Mouse (Mus musculus): ENCODE measurements around the gene Edrf1. TPM values are rescaled to one million over a fixed set of nuclear protein-coding genes. Genes with fewer than 3 reads are reported as not detected.

The Edrf1 gene
- total RNA-seq (2021): 10 to 100 TPM; 12.1 to 14.0 TPM
- long read RNA-seq, experiment 1, full-length matches to known transcripts: 1 of 3 reads
- long read RNA-seq, experiment 1, partial matches to known transcripts: 0 of 3 reads
- long read RNA-seq, experiment 1, other reads (novel, unspliced or antisense): 2 of 3 reads
- long read RNA-seq, experiment 2, full-length matches to known transcripts: 1 of 1 reads
- long read RNA-seq, experiment 2, partial matches to known transcripts: 0 of 1 reads
- long read RNA-seq, experiment 2, other reads (novel, unspliced or antisense): 0 of 1 reads

- DNase-seq: peak; percentile 98 to 99
Measured at GRCm38 (mm10) chr7:133637361-133638305, at the start of gene Edrf1. Edrf1 (plus strand) TSS chr7:133637543.

- no peak for DNase-seq
Measured at GRCm38 (mm10) chr7:133591750-133592149, 45.6 kb upstream of the Edrf1 start.

DNA sequence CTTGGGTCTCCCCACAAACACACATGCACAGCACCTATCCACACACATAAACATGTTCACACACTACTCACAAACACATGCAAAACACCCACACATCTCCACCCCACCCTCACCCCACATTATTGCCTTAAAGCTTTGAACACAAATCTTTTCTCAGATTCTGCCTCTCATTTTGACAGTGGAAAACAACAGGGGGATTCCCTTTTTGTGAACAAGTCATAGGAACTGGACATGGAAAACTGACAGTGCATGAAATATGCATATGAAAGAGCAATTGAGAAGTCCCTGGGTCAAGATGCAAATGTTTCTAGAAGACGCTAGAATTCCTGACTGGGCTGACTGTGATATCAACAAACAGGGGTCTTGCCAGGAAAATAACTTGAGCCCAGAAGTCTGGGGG lies 36.8 kb upstream of the Edrf1 start:
- no peak for DNase-seq

- DNase-seq: no peak
Measured at GRCm38 (mm10) chr7:133602058-133602457, 35.3 kb upstream of the Edrf1 start, which contains the start of gene Tex36. Tex36 (minus strand) TSS chr7:133602158.

- no peak for DNase-seq
Measured at GRCm38 (mm10) chr7:133603156-133603555, 34.2 kb upstream of the Edrf1 start.

DNA sequence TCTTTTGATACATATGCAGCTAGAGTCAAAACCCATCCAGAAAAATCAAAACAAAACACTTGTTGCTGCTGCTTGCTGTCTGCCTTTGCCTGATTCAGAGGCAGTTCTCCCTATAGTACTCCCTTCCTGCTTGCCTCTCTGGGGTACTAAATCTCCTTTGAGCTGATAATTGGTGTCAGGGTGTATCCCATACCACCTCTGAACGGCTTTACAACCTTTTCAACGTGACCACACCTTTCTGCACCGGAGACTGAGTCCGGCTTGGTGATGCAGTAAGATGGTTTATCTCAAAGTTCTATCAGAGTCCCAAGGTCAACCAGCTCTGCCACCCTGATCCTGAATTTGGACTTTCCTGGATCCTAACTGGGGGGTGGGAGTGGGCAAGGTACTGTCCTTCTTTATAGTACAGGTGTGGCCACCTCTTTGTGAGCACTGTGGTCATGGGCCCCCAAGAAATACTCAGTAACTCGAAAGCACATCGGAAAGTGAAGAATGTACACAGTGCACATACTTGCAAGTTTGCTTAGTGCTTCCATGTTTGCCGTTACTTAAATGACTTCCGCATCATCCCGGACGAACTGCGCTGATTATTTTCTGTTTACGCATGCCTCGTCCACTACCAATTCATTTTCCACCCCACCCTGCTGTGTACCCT lies 32.8 kb upstream of the Edrf1 start:
- no peak for DNase-seq

DNA sequence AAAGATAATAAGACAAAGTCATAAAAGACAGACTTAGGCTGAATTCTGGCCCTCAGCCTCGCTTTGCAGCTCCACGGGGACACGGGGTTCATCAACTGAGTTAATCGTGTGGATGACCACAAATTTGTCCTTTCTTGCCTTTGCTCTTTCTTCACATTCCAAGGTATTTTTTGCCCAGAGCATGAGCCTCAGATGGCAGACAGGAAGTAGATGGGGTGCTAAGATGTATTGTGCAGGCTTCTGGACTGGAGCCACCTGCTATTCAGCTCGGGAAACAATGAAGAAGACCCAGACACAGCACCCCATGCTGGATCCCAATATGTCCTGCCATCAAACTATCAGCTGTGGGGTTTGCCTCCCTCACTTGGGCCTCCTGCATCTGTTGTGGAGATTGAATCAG lies 30.0 kb upstream of the Edrf1 start:
- no peak for DNase-seq

- no peak for DNase-seq
Measured at GRCm38 (mm10) chr7:133607883-133608575, 29.3 kb upstream of the Edrf1 start.

DNA sequence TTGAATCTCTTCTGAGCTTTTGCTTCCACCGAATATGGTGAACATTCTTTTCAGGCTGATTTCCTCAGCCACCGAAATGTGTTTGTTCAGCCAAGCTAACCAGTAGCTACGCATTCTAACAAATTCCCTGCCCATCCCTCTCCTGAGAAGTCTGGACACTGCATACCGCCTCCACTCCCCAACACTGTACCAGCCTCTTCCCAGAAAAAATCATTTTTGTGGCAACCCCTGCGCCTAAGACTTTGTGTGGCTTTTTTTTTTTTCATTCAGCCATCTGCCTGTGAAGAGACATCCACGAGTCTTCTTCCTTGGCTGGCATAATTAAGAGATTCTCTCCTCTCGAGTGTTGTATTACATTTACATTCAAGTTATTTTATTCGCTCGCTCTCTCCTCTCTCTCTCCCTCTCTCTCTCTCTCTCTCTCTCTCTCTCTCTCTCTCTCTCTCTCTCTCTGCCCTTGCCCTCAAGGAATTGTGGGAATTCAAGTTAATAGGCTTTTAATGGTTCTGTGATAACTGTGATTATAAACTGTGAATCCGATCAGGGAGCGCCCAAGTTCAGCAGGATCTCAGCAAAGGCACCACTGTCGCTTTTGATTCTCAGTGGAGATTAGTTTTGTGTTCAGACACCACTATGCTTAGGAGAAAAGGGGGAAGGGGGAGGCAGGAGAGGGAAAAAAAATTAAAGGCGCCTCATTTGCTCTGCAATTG lies 28.6 kb upstream of the Edrf1 start:
- DNase-seq: no peak

DNA sequence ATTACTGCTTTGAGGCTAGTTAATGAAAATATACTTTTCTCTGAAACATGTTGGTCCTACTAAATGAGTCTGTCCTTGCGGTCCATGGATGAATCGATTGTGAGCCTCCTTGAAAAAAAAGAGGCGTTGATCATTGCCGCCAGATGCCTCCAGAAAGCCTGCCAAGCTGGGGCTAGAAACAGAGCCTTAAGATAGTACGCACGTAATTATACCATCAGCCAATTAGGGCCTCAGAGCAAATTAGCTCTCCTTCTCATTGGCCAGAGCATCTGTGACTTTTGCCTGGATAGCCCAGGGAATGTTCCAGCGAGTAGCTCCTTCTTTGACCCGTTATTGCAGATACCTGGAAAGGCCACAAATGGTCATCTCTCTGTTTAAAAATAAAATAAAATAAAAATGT lies 27.8 kb upstream of the Edrf1 start:
- DNase-seq: no peak

GRCm38 (mm10) chr7:133612981-133613380 lies 24.4 kb upstream of the Edrf1 start:
- DNase-seq: no peak

GRCm38 (mm10) chr7:133620721-133621120 lies 16.6 kb upstream of the Edrf1 start:
- no peak for DNase-seq

- no peak for DNase-seq
Measured at GRCm38 (mm10) chr7:133623226-133623625, 14.1 kb upstream of the Edrf1 start.

GRCm38 (mm10) chr7:133627184-133627936 lies 10.0 kb upstream of the Edrf1 start:
- no peak for DNase-seq

DNA sequence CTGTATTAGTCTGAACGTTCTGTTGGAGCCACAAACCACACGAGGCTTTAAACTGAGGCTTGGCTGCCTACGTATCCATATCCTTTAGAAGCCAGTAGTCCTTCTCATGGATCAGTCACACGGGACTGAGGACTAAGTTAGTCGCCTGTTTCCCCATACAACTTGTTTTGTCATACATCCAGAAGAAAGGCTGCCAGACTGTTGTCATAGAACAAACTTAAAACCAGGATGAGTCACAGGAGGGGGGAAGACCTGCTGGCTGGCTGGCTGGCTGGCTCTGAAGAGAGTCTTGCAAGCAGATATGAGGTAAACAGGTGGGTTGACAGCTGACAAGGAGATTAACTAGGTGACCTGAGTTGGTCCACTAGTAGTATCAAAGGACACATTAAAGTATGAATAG lies 6.5 kb upstream of the Edrf1 start:
- DNase-seq: no peak

- peak; percentile 22 to 84 for DNase-seq
Measured at GRCm38 (mm10) chr7:133632476-133632875, 4.9 kb upstream of the Edrf1 start.

- no peak for DNase-seq
Measured at GRCm38 (mm10) chr7:133634932-133635650, 2.3 kb upstream of the Edrf1 start.

GRCm38 (mm10) chr7:133636738-133637352 lies 498 bp upstream of the Edrf1 start:
- DNase-seq: peak; percentile 86 to 95

GRCm38 (mm10) chr7:133638306-133638705 lies 963 bp downstream of the Edrf1 start:
- DNase-seq: peak in 1 of 2 experiments; percentile 7
